8 mouse cellular contexts compared by ENCODE assay signal in genomic region chr1:87574785-87575184, GRCm38 (mm10). TPM values are rescaled to one million over a fixed set of nuclear protein-coding genes. Genes with fewer than 3 reads are reported as not detected.
A peak's percentile ranks its signal among the peaks of the same experiment; 100 is the strongest.
DNase-seq lines count a peak whose midpoint lies in the region; ATAC-seq and TF ChIP-seq lines count a peak whose summit lies in the region.

No protein-coding gene starts in this region.

- DNase-seq in neural tube, embryonic 11.5 days (ENCODE audit: low spot score): no peak
- no peak for DNase-seq in neural tube, embryonic 10.5 days (ENCODE audit: extremely low spot score, low spot score)
- DNase-seq in cerebellum, adult 9-10 months: peak; percentile 15
- DNase-seq in liver, postnatal 0 days: peak; percentile 54
- peak; percentile 91 for DNase-seq in stomach, postnatal 0 days (ENCODE audit: low spot score)
- no peak for DNase-seq in spleen, adult 18-20 months

- H3K9ac ChIP-seq in neural tube, embryonic 11.5 days (ENCODE audit: low read length): no peak overlapping the region
- H3K9ac ChIP-seq in intestine, embryonic 15.5 days: no peak overlapping the region
- no peak overlapping the region for H3K9ac ChIP-seq in liver, postnatal 0 days (replicated peaks)
- no peak overlapping the region for H3K9ac ChIP-seq in stomach, postnatal 0 days (ENCODE audit: low read length)

- no peak for TF ChIP-seq EP300 in liver, postnatal 0 days (IDR thresholded peaks at IDR 0.05; ENCODE audit: low read depth)
- TF ChIP-seq EP300 in stomach, postnatal 0 days (optimal IDR thresholded peaks at IDR 0.05): no peak

- WGBS in neural tube, embryonic 11.5 days: 67% methylated on average over 7 of the region's 7 CpGs
- 34% methylated on average over 7 of the region's 7 CpGs for WGBS in intestine, embryonic 15.5 days
- 51% methylated on average over 7 of the region's 7 CpGs for WGBS in liver, postnatal 0 days (ENCODE audit: insufficient replicate concordance)
- WGBS in stomach, postnatal 0 days: 27% methylated on average over 7 of the region's 7 CpGs

- TF ChIP-seq CTCF in liver, postnatal 0 days (IDR thresholded peaks at IDR 0.05; ENCODE audit: low read depth): no peak
- no peak for TF ChIP-seq CTCF in stomach, postnatal 0 days (IDR thresholded peaks at IDR 0.05; ENCODE audit: low read depth)

- no peaks in the 10 kb centered on the region for H3K27me3 ChIP-seq in neural tube, embryonic 11.5 days (ENCODE audit: control insufficient read depth, insufficient read depth, low read length)
- H3K27me3 ChIP-seq in intestine, embryonic 15.5 days (replicated peaks): no peaks in the 10 kb centered on the region
- H3K27me3 ChIP-seq in liver, postnatal 0 days (ENCODE audit: insufficient read depth, low read length): no peaks in the 10 kb centered on the region
- no peaks in the 10 kb centered on the region for H3K27me3 ChIP-seq in stomach, postnatal 0 days (ENCODE audit: control insufficient read depth, insufficient read depth, low read length)

- H3K4me1 ChIP-seq in neural tube, embryonic 11.5 days (ENCODE audit: control insufficient read depth, insufficient read depth, low read length): no peaks in the 10 kb centered on the region
- peaks cover 6% of the 10 kb centered on the region; the same call in 1 of the 2 replicates for H3K4me1 ChIP-seq in intestine, embryonic 15.5 days (replicated peaks)
- peaks cover 5% of the 10 kb centered on the region; the same call in 1 of the 2 replicates for H3K4me1 ChIP-seq in liver, postnatal 0 days (ENCODE audit: insufficient read depth)
- H3K4me1 ChIP-seq in stomach, postnatal 0 days (replicated peaks; ENCODE audit: control insufficient read depth, insufficient read depth): 0 out of 2 replicates have a peak, but pooled peaks cover 2% of the 10 kb centered on the region

- ATAC-seq in neural tube, embryonic 11.5 days (ENCODE audit: insufficient read depth, low FRiP score, low TSS enrichment): no peak
- peak; percentile 81 for ATAC-seq in intestine, embryonic 15.5 days
- ATAC-seq in liver, postnatal 0 days: peak; percentile 44
- peak; percentile 90 for ATAC-seq in stomach, postnatal 0 days (ENCODE audit: low FRiP score, low TSS enrichment)
- no peak for ATAC-seq in megakaryocyte, adult 5-6 weeks (ENCODE audit: poor library complexity, severe bottlenecking)

- no peaks in the 10 kb centered on the region for H3K9me3 ChIP-seq in neural tube, embryonic 11.5 days (ENCODE audit: control insufficient read depth, low read length)
- H3K9me3 ChIP-seq in intestine, embryonic 15.5 days: no peaks in the 10 kb centered on the region
- no peaks in the 10 kb centered on the region for H3K9me3 ChIP-seq in liver, postnatal 0 days (ENCODE audit: low read length)
- no peaks in the 10 kb centered on the region for H3K9me3 ChIP-seq in stomach, postnatal 0 days (ENCODE audit: control insufficient read depth, low read length)

- no peak overlapping the region for H3K4me2 ChIP-seq in neural tube, embryonic 11.5 days (ENCODE audit: low read depth)
- H3K4me2 ChIP-seq in intestine, embryonic 15.5 days (replicated peaks): peak overlapping the region; percentile 49
- peak overlapping the region; percentile 52; the same call in 1 of the 2 replicates for H3K4me2 ChIP-seq in liver, postnatal 0 days (ENCODE audit: low read depth, low read length)
- H3K4me2 ChIP-seq in stomach, postnatal 0 days (replicated peaks; ENCODE audit: low read depth): peak overlapping the region; percentile 38; the same call in 1 of the 2 replicates

- no peaks in the 10 kb centered on the region for H3K36me3 ChIP-seq in neural tube, embryonic 11.5 days (ENCODE audit: control insufficient read depth, insufficient read depth, low read length)
- no peaks in the 10 kb centered on the region for H3K36me3 ChIP-seq in intestine, embryonic 15.5 days
- H3K36me3 ChIP-seq in liver, postnatal 0 days (replicated peaks; ENCODE audit: insufficient read depth, low read length): no peaks in the 10 kb centered on the region
- H3K36me3 ChIP-seq in stomach, postnatal 0 days (ENCODE audit: control insufficient read depth, insufficient read depth, low read length): no peaks in the 10 kb centered on the region

- H3K27ac ChIP-seq in neural tube, embryonic 11.5 days (ENCODE audit: low read depth, low read length): peak overlapping the region; percentile 35; the same call in 1 of the 2 replicates
- peak overlapping the region; percentile 92 for H3K27ac ChIP-seq in intestine, embryonic 15.5 days
- H3K27ac ChIP-seq in liver, postnatal 0 days (ENCODE audit: low read depth): peak overlapping the region; percentile 96
- peak overlapping the region; percentile 84 for H3K27ac ChIP-seq in stomach, postnatal 0 days (replicated peaks)

- no peak overlapping the region for H3K4me3 ChIP-seq in neural tube, embryonic 11.5 days (ENCODE audit: low read depth, low read length)
- H3K4me3 ChIP-seq in intestine, embryonic 15.5 days (replicated peaks): 0 out of 2 replicates have a peak overlapping the region, but pooled peaks have one; percentile 7
- H3K4me3 ChIP-seq in liver, postnatal 0 days (ENCODE audit: low read depth, low read length): no peak overlapping the region
- H3K4me3 ChIP-seq in stomach, postnatal 0 days (ENCODE audit: low read depth, low read length): no peak overlapping the region

RNA-seq across cellular contexts. Expression of gene Ngef, which starts 1.1 kb away (rescaled TPM):
- polyA plus RNA-seq in neural tube, embryonic 11.5 days (2014; fragmentation: Nextera tagmentation; extraction: Ambion mirVana): 1.6 and 1.9 TPM in 2 replicates
- polyA plus RNA-seq in intestine, embryonic 15.5 days (2015; fragmentation: Nextera tagmentation; extraction: Ambion mirVana): 17.9 and 19.6 TPM in 2 replicates
- polyA plus RNA-seq in liver, postnatal 0 days (2015; fragmentation: Nextera tagmentation; extraction: Ambion mirVana): 5.6 and 7.9 TPM in 2 replicates
- 8.7 and 10.5 TPM in 2 replicates for polyA plus RNA-seq in stomach, postnatal 0 days (2015; fragmentation: Nextera tagmentation; extraction: Ambion mirVana)
- total RNA-seq in megakaryocyte, adult 5-6 weeks (2015): not detected in 2 replicates
- not detected in 2 replicates for total RNA-seq in megakaryocyte, adult 5-6 weeks (2017)

RNA-seq across cellular contexts. Expression of gene Inpp5d, which starts 45.3 kb away (rescaled TPM):
- 4.6 and 5.7 TPM in 2 replicates for polyA plus RNA-seq in neural tube, embryonic 11.5 days (2014; fragmentation: Nextera tagmentation; extraction: Ambion mirVana)
- 4.0 and 4.3 TPM in 2 replicates for polyA plus RNA-seq in intestine, embryonic 15.5 days (2015; fragmentation: Nextera tagmentation; extraction: Ambion mirVana)
- polyA plus RNA-seq in liver, postnatal 0 days (2015; fragmentation: Nextera tagmentation; extraction: Ambion mirVana): 11.3 and 13.3 TPM in 2 replicates
- polyA plus RNA-seq in stomach, postnatal 0 days (2015; fragmentation: Nextera tagmentation; extraction: Ambion mirVana): 2.6 and 2.8 TPM in 2 replicates
- 99.6 and 105 TPM in 2 replicates for total RNA-seq in megakaryocyte, adult 5-6 weeks (2015)
- total RNA-seq in megakaryocyte, adult 5-6 weeks (2017): 88.0 and 148 TPM in 2 replicates

Comparison
In these comparisons a context has a peak if more than half of its experiments do, and no peak if none do; other contexts are left out.
1. ATAC-seq: peak in intestine, embryonic 15.5 days (single experiment), liver, postnatal 0 days (single experiment) and stomach, postnatal 0 days (single experiment); none in neural tube, embryonic 11.5 days (single experiment) and megakaryocyte, adult 5-6 weeks (single experiment).
2. DNase-seq: peak in cerebellum, adult 9-10 months (single experiment), liver, postnatal 0 days (single experiment) and stomach, postnatal 0 days (single experiment); none in neural tube, embryonic 11.5 days (single experiment), neural tube, embryonic 10.5 days (single experiment) and spleen, adult 18-20 months (0 of 2).
3. H3K27ac ChIP-seq: peak in every context shown above with its lines; median percentile 96 in liver, postnatal 0 days; 92 in intestine, embryonic 15.5 days; 84 in stomach, postnatal 0 days; 35 in neural tube, embryonic 11.5 days.